Mouse (Mus musculus): ENCODE data around the gene Hydin.
A peak's percentile ranks its signal among the peaks of the same experiment; 100 is the strongest.

Gene Hydin

DNA sequence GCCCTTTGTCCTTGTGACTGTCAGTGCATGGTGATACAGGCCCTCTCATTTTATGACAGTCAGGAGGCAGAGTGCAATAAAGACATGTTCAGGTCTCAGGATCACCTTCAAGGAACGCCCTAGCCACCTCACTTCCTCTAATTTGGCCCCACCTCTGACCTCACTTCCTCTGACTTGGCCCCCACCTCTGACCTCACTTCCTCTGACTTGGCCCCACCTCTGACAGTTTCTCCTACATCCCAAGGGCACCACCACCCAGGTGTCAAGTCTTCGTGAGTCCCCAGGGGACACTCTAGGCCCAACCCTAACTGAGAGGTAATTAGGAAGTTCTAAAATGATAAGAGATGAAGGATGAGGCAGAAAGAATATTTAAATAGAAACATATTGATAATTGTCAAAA lies 177.5 kb downstream of the Hydin start:
- no peak for DNase-seq (ENCODE audit: low read depth, low spot score)

GRCm38 (mm10) chr8:110450463-110450862 lies 183.7 kb downstream of the Hydin start:
- no peak for DNase-seq (ENCODE audit: low read depth, low spot score)

GRCm38 (mm10) chr8:110454466-110454865 lies 187.7 kb downstream of the Hydin start:
- DNase-seq (ENCODE audit: low read depth, low spot score): no peak

DNA sequence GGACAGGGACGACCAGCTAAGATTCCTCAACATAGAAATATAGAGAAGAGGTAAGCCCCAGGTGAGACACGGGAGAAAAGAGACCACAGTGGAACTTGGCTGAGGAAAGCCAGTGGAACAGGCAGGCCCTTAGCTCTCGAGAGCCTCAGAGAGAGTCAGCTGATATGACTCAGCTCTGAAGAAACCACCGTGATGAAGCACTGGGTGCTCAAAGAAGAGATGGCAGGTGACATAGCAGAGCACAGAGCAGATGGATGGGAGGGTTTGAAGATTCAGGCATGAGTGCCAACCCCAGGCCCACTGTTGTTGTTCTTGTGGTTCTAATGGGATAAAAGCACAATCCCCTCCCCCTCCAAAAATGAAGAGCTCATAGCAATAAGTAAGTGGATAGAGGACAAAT lies 190.6 kb downstream of the Hydin start:
- DNase-seq (ENCODE audit: low read depth, low spot score): no peak

GRCm38 (mm10) chr8:110462627-110463208 lies 195.9 kb downstream of the Hydin start:
- no peak for DNase-seq (ENCODE audit: low read depth, low spot score)

DNA sequence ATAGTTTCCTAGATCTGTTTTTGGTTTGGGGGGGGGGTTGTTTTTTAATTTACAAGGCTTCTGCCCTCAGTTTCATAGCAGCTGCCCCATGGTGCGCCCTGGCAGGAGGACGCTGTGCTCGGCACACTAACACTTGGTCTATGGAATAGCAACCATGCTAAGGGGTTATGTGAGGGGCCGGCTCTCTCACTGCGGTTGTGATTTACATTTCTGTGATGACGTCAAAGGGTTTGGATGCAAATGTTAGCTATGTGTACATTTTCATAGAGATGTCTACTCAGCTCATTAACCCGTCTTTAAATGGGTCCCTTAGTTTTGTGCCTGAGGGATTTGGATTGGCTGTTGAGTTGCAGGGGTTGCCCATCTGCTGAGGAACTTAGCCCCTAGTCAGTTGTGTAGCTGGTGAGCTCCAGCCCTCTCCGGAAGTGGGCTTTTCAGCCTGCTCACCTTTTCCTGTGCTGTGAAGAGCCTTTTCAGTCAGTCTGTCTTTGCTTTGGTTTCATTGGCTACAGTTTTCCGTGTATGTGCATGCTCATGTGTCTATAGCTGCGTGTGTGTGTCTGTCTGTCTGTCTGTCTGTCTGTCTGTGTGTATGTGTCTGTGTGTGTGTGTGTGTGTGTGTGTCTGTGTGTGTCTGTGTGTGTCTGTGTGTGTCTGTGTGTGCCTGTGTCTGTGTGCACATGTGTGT lies 197.1 kb downstream of the Hydin start:
- DNase-seq (ENCODE audit: low read depth, low spot score): no peak

- DNase-seq (ENCODE audit: low read depth, low spot score): no peak
These were observed 198.8 kb downstream of the Hydin start for GRCm38 (mm10) chr8:110465606-110466005.

DNA sequence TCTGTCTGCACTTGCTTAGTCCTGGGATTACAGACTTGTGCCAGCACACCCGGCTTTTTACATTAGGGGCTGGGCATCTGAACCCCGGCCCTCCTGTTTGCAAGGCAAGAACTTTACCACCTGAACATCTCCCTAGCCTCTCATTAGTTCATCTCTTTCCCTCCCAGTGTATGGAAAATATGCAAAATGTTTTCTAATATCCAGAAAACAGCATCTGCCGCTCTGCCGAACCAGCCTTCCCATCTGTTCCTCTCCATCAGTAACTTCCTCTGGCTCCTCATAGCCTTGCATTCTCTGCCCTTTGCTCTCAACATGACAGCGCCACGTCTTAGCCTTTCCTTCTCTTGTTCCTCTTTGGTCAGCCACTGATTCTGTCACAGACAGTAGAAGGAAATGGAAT lies 210.5 kb downstream of the Hydin start:
- no peak for DNase-seq (ENCODE audit: low read depth, low spot score)

- DNase-seq (ENCODE audit: low read depth, low spot score): peak; percentile 24
These were observed 211.8 kb downstream of the Hydin start for GRCm38 (mm10) chr8:110478576-110478975.

DNA sequence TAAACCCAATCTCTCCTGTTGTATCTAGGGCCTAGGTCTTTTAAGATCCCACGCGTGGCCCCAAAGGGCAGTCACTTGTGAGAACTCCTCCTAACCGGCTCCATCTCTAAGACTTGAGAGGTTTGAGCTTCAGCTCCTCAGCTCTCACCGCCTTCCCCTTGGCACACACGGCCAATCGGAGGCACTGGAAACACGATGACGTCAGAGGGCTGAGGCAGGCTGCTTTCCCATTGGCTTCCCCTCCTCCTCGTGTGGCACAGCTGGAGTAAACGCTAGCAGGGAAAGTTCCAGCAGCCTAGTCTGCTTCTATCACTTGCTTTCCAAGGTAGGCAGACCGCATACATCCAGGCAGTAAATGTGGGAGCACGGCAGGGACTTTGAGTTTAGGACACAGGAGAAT lies 212.6 kb downstream of the Hydin start:
- DNase-seq (ENCODE audit: low read depth, low spot score): no peak

- peak; percentile 51 for DNase-seq (ENCODE audit: low read depth, low spot score)
These were observed 215.5 kb downstream of the Hydin start for GRCm38 (mm10) chr8:110482275-110482674.

- no peak for DNase-seq (ENCODE audit: low read depth, low spot score)
These were observed 218.5 kb downstream of the Hydin start for GRCm38 (mm10) chr8:110485234-110485633.

DNA sequence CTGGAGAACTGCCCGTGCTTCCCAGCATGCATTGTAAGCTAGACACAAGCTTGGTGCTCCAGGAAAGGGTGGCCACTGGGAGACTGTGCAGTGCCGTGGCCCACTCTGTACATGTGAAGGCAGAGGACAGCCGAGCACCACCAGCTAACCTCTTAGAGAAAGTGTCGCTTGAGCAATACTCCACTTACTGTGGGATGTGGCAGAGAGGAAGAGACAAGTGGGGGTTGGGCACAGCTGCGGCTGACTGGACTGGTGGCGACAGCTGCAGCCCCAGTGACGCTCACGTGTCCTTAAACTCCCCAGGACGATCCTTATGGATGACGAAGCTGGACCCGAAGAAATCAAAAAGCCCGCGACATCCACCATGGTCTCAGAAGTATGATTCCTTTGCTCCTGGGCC lies 219.2 kb downstream of the Hydin start:
- no peak for DNase-seq (ENCODE audit: low read depth, low spot score)

DNA sequence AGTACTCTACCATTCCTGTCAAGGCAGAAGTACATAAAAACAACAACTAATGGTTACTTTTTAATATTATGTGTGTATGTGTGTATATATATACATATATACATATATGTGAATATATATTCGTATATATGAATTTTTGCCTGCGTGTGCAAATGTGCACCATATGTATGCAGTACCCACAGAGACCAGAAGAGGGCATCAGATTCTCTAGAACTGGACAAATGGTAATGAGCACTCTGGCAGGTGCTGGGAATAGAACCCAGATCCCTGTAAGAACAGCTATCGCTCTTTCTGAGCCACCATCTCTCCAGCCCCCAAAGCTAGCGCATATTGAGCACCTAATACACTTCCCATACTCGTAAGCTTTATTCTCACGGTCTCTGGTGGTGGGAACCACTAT lies 220.9 kb downstream of the Hydin start:
- no peak for DNase-seq (ENCODE audit: low read depth, low spot score)

DNA sequence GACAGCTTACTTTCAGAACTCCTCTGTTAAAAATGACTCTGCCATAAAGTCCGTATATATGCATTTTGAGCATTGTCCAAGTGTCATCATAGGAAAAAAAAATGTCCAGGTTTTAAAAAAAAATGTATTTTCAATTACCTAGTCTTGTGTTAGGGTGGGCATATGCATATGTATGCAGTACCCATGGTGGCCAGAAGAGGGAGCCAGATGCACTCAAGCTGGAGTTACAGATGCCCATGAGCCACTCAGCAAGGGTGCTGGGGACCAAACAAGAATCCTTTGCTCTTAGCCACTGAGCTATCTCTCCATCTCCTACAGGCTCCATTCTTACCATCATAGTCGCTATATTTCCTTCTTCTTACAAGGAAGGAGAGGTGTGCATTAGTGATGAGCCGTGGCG lies 222.6 kb downstream of the Hydin start:
- no peak for DNase-seq (ENCODE audit: low read depth, low spot score)

GRCm38 (mm10) chr8:110491118-110491517 lies 224.3 kb downstream of the Hydin start:
- no peak for DNase-seq (ENCODE audit: low read depth, low spot score)

DNA sequence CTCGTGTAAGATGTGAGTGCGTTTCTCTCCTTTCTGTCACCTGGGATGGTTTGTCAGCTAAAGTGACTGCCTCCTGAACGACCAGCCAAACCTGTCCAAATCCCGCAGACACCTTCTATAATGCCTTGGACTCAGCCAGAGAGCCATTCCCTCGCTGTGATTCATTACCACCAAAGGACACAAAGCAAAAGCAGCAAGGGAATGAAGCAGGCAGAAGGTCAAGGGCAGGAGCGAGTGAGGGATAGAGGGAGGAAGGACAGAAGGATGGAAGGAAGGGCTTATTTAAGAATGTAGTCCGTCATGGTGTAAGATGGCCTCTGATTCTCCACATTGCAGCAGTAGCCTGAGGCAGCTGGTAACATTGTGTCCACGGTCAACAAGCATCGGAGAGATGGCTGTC lies 229.5 kb downstream of the Hydin start:
- no peak for DNase-seq (ENCODE audit: low read depth, low spot score)

- peak; percentile 39 for DNase-seq (ENCODE audit: low read depth, low spot score)
These were observed 233.5 kb downstream of the Hydin start for GRCm38 (mm10) chr8:110500253-110500652.

- DNase-seq (ENCODE audit: low read depth, low spot score): no peak
These were observed 233.9 kb downstream of the Hydin start for GRCm38 (mm10) chr8:110500661-110501060.

DNA sequence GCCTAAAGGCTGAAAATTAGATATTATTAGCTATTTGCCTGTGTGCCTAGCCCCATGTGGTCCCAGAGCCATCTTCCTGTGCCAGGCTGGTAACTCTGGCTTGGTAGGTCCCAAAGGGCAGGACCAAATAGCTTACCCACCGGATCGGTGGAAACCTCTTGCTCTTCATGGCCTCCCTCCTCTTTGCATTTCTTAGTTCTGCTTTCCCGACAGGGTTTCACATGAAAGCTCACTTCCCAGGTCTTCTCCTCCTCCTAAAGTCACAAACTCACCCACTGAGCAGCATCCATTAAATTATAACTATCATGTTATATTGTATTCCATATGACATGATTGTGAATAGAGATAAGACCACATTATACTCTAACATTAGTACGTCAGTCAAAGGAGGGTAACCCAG lies 234.6 kb downstream of the Hydin start:
- DNase-seq (ENCODE audit: low read depth, low spot score): no peak

GRCm38 (mm10) chr8:110502880-110503279 lies 236.1 kb downstream of the Hydin start:
- DNase-seq (ENCODE audit: low read depth, low spot score): no peak

- no peak for DNase-seq (ENCODE audit: low read depth, low spot score)
These were observed 242.0 kb downstream of the Hydin start for GRCm38 (mm10) chr8:110508766-110509165.

- no peak for DNase-seq (ENCODE audit: low read depth, low spot score)
These were observed 253.0 kb downstream of the Hydin start for GRCm38 (mm10) chr8:110519790-110520189.

- DNase-seq (ENCODE audit: low read depth, low spot score): no peak
These were observed 255.1 kb downstream of the Hydin start for GRCm38 (mm10) chr8:110521851-110522250.

Data from mesoderm, embryonic 11.5 days (tissue).